Mouse (Mus musculus): ENCODE measurements around the gene Bptf.
"Not testable (repeated sequence)": the region's sequence is repeated elsewhere in the genome, so short reads cannot be mapped to it uniquely, and the experiment has no call there.

The Bptf gene

DNA sequence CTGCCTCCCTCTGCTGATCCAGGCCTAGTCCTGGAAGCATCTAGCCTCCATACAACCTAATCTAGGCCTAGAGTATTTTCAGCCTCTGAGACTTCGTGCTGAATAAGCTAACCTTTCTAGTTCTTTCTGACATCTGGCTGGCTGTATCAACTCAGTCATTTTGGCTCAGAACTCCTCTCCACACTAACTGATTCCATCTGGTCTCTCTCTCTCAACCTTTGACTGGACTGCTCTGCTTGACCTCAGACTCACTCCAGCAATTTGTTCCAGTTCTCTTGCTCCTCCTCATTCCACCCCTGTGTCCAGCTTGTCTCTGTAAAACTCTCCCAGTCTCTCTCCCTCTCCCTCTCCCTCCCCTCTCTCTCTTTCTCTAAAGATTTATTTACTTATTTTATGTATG, 115.0 kb downstream of the Bptf start:
- DNase-seq (ENCODE audit: low spot score): peak; percentile 42

DNA sequence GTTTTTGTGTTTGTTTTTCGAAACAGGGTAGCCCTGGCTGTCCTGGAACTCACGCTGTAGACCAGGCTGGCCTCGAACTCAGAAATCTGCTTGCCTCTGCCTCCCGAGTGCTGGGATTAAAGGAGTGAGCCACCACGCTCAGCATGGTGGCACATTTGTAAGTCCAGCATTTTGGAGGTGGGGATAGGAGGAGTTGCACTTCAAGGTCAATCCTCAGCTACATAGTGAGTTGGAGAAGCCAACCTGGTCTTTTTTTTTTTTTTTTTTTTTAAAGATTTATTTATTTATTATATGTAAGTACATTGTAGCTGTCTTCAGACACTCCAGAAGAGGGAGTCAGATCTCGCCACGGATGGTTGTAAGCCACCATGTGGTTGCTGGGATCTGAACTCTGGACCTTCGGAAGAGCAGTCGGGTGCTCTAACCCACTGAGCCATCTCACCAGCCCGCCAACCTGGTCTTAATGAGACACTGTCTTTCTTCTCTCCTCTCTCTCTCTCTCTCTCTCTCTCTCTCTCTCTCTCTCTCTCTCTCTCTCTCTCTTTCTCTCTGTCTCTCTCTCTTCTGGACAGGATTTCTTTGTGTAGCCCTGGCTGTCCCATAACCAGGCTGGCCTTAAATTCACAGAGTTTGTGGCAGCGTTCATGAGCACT, 116.3 kb downstream of the Bptf start:
- not testable (repeated sequence) for DNase-seq (ENCODE audit: low spot score)

DNA sequence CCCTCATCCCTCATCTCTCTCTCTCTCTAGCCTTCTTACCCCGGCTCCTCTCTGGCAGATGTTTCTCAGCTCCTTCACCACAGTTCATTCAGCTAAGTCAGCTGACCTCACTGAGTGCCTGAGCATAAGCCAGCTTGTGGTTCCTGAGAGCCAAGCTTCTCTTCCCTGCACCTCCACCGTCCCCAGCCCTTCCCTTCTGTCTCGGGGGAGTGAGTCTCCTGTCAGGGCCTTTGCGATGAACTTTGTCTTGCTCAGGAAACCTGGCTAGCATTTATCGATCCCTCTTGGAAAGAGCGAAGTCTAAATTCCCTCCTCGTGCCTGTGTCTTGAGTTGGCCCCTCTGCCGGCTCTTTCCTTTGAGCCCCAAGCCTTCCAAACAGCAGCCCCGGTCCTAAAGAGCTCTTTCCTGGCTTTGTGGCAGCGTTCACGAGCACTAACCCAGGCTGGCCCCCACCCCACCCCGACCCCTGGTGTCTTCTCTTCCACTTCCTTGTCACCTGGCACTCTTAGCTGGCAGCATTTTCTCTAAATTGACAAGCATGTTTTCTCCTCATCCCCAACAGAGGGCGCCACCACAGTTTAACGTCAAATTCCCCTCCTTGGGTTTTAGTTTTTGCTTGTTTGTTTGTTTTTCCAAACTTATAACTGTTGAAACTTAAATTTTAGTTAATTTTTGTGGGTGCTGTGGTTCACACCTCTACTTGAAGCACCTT, 117.2 kb downstream of the Bptf start:
- peak; percentile 44 for DNase-seq (ENCODE audit: low spot score)

DNA sequence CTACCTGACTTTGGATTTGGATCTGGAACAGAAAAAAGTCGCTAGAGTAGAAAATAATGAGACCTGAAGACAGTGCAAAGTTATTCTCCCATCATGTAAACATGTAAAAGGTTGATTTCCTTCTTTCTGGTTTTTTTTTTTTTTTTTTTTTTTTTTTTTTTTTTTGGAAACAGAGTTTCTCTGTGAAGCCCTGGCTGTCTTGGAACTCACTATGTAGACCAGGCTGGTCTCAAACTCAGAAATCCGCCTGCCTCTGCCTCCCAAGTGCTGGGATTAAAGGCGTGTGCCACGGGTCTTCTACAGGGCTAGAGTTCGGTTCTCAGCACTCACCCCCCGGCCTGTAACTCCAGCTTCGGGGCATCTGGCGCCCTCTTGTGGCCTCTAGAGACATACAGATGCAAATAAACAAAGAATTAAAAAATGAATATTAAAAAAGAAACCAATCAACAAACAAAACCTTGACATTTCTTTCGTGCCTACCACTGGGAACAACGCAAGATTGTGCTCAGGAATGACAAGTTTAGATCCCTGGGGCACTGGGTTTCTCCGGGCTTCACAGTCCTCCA, 117.8 kb downstream of the Bptf start:
- DNase-seq (ENCODE audit: low spot score): no peak

DNA sequence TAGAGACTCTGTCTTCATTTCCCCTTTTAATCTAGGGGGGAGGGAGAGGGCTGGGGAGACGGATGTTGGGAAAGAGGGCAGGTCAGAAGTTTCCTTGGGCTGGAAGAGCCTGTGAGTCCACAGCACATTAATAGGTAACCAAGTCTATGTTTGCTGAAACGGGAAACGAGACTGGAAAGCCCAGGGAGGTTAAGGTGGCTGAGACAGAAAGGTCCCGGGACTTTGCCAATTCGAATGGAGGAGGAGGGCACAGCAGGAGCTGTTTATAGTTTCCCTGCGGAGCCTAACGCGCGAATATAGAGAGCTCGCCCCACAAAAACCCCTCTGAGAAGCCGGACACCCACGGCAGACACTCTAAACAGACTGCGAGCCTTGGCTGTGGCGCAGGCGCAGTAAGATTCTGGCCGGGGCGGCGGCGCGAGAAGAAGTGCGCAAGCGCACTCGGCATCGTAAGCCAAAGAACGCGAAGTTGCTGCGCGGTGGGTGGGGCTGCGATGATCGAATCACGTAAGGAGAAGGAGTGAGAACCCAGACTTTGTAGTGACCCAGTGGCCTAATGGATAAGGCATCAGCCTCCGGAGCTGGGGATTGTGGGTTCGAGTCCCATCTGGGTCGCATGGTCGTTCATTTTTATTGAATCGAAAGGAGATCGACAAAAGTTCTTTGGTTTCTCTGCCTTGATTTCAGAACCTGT, 119.5 kb downstream of the Bptf start:
- peak; percentile 99 for DNase-seq (ENCODE audit: low spot score)

DNA sequence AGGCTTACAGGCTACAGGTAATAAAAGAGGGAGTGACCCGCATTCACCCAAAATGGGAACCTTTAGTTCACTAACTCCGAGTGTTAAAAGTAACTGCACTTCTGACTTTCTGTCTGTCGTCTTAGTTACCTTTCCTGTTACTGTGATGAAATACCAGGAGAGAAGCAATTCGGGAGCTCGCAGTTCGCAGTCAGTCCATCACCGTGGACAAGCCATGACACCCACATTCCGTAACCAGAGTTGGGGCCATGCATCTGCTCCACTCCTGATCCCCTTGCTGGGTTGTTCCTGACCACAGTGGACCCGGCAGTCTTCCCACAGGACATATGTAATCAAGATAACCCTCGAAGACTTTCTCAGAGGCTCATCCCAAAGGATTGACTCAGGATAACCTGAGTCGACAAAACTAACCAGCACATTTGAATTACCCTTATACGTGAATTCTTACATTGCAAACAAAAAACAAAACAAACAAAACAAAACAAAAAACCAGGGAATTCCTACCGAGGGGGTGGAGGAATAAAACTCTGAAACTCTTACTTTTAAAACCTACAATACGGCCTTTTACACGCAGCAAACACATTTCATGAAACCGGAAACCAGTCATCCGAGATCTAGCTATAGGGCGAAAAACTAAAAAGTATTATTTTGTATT, 120.1 kb downstream of the Bptf start:
- peak; percentile 28 for DNase-seq (ENCODE audit: low spot score)

DNA sequence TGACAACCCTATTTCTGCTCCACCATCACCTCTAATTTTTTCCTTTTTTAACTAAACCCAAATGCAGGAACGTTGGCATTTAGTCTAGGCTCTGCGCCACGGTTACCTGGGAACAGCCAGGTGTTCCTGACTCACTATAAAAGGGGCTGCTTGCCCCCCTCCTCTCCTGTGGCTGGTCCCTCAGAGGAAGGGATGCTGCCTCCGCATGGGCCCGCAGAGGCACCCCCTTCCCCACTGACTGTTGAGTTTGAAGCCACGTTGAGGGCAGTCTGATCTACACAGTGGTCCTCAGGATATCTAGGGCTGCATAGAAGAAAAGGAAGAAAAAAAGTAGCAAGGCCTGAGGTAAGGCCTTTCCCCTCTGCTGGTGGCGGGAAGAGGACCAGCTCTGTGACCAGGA, 120.8 kb downstream of the Bptf start:
- no peak for DNase-seq (ENCODE audit: low spot score)

DNA sequence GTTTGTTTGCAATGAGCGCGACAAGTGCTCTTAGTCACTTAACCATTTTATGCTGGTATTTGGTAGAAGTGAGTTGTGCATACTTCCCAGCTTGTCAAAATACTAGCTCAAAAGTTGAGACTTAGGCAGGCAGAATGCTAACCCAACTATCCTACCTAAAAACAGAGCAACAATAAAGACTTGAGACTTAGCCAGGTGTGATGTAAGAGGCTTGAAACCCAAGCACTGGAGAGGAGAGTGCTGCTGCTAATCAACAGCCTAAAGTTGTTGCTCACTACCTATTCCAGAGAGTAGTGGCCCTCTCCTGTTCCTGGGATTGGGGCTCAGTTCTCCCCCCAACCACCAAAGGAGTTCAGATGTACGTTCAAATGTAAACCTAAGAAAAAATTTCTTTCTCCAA, 121.5 kb downstream of the Bptf start:
- no peak for DNase-seq (ENCODE audit: low spot score)

DNA sequence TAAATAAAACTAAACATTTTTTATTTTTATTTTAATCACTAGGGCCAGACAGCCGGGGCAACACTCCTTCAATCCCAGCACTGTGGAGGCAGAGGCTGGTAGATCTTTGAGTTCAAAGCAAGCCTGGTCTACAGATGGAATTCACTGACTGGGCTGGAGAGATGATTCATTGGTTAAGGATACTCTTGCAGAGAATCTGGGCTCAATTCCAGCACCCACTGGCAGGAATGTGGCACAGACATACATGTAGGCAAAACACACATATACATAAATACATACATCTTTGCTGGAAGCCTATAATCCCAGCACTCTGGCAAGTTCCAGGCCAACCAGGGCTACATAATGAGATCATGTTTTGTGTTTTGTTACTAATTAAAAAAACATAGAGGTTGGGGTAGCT, 126.4 kb downstream of the Bptf start:
- DNase-seq (ENCODE audit: low spot score): no peak

DNA sequence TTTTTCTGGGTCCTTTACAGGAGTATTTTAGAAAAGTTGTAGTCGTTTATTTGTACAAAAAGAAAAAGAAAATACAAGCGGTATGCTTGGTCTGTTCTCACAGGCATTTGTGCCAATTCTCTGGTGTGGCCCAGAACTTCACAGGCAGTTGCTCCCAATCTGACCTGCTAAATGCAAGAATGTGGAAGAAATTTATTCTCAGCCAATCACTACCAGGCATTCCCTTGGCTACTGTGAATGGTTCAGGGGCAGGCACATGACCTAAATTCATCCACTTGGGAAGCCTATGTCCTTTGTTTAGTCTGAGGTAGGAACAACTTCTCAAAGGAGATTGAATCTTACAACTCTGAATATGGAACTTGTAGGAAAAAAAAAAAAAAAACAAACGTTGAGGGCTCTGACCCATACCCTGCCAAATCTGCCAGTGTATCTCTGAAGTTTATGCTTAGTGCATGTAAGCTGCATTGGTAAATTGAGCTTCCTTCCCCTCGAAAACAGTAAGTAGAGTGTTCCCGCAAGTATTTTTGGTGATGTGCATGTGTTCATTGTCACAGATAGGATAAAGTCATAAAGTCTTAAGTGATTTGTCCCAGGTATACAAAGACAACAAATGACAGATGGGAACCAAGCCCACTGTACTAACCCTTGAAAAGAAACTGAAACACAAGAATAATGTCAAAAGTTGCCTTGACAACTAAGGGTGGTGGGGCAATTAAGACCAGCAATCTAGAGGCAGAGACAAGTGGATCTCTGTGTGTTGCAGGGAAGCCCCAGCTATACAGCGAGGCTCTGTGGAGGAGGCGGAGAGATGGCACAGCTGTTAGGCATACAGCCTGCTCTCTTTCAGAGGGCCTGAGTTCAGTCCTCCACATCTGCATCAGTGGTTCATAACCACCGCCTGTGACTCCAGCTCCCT, 129.9 kb downstream of the Bptf start:
- peak; percentile 80 for DNase-seq (ENCODE audit: low spot score)

DNA sequence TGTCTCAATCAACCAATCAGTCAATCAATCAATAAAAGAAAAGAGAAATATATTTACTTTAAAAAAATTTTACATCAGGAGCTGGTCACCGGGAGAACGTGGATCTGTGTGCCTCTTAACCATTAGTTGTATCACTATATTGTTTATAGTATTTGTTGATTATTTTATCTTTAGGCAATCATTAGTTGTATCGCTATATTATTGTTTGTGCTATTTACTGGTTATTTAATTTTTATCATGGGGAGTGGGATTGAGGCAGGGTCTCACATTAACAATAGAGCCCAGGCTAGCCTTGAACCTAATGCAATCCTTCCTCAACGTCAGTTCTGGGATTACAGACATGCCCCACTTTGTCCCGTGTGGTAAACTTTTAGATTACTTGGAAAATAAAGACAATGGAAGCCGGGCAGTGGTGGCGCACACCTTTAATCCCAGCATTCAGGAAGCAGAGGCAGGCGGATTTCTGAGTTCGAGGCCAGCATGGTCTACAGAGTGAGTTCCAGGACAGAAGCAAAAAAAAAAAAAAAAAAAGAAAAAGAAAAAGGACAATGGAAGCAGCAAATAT, 131.9 kb downstream of the Bptf start:
- DNase-seq (ENCODE audit: low spot score): no peak

DNA sequence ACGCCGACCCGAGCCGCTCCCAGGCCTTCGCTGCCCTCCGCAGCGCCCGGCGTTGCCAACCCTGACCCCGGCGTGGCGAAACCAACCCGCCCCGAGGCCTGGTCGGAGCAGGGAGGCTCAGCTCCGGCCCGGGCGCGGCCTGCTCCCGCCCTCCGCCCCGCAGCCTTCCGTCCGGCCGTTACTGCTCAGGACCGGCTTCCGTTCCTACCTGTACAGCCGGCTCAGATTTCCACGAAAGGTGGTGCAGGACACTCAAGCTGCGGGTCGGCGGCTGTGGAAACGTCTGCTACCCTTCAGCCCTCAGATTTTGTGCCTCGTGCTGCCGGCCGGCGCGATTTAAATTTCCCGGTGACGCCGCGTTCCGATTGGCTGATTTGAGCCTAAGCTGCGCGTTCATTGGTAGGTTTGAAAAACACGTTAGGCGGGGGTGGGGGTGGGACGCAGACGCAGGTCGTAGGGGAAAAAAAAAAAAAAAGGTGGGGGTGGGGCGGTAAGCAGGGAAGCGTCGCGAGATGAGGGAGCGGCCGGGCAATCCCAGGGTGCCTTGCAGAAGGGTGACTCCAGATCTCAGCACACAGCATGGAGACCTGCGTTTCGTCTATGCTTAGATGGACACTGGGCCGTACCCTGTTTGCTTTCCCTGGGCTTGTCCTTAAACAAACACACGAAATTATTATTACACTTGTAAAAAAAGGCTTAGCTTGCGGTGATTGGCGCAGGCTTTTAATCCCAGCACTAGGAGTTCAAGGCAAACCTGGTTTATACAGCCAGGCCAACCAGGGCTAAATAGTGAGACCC, 132.6 kb downstream of the Bptf start, which contains the start of gene Kpna2:
Gene Kpna2 (minus strand): TSS at position 391 of the 798 bp plus-strand sequence.
- DNase-seq (ENCODE audit: low spot score): peak; percentile 95

DNA sequence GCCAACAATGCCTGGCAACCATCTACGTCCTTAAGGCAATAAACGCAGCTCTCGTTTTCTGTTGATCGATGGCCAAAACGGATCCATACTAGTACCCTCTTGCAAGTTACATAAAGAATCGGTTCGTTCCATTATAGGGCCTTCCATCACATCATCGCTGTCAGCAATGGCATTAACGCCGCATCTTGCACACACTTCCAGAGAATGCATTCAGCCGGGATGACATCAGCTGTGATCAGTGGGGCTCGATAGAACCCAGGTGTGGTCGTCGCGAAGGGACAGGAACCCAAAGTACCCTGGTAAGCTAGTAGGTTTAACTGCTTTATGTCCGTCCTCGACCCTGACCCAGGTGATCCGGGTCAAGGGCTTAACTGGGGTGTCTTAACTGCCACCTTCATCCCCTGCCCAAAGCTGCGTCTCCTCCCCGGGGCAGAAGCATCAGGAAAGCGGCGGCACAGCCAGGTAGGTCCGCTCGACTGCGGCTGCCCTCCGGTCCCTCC, 133.2 kb downstream of the Bptf start:
- peak; percentile 66 for DNase-seq (ENCODE audit: low spot score)

DNA sequence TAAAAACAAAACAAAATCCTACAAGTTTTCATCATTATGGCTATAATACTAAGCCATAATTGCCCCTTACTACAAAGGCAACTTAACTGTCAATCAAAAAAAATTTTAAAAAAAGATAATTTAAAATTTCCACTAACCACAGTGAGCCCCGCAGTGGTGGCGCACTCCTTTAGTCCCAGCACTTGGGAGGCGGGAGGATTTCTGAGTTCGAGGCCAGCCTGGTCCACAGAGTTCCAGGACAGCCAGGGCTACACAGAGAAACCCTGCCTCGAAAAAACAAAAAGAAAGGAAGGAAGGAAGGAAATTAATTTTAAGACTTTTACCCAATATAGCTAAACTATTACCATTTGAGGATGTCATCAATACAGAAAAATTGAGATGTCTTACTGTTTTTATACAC, 134.0 kb downstream of the Bptf start:
- DNase-seq (ENCODE audit: low spot score): no peak

DNA sequence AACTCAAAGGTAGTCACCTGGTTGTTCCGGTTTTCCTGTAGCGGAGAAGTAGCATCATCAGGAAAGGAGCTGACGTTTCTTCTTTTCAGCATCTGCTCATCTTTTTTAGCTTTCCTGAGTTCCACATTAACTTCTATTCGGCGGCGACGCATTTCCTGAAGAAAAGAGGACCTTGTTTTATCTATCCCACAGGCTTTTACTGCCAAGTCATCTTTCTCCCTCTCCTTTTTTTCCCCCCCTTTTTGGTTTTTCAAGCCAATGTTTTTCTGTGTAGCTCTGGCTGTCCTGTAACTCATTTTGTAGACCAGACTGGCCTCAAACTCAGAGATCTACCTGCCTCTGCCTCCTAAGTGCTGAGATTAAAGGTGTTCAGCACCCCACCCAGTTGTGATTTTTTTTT, 135.4 kb downstream of the Bptf start:
- DNase-seq (ENCODE audit: low spot score): not testable (repeated sequence)

DNA sequence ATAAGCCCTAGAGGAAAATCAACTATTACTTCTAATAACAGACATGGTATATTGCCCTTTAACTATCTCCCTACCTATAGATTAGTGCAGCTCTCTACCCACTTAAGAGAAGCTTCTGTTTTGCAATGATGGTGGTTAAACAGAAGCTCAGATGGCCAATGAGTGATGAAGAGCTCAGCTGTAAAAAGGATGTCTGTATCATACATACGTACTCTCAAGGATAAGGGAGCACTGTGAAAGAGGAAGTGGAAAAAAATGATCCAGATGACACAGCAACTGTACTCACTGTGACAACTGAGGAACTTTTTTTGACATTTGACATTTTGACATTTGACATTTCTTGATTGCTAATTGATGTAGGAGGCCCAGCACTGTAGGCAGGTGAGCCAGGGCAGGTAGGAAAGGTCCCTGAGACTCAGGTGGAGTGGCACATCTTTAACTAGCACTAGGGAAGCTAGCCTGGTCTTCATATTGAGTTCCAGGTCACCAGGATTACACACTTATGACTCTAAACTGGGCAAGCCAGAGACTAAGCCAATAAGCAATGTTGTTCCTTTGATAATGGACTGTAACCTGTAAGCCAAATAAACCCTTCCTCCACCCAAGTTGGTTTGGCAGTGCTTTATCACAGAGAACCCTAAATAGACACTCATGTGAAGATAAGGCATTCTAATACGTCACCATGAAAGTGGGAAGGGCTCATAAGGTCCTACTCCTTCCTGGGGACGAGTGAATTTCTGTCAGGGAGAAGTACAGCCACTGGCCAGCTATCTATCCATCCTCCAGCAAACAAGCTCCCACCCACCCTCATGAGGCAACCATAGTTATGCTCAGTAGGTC, 137.5 kb downstream of the Bptf start:
- no peak for DNase-seq (ENCODE audit: low spot score)

DNA sequence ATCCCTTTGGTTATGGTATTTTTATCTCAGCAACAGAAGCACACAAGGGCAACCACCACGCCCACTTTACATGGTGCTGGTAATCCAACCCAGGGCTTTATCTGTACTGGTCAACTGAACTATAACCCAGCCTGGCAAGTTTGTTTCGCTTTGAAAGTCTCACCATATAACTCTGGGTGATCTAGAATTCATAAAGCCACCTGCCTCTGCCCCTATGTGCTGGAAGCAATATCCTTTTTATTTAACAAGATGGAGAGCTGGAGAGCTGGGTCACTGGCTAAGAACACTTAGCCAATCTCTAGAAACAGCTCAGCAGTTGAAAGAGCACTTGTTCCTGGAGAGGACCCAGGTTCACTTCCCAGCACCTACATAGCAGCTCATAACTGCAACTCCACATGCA, 144.5 kb downstream of the Bptf start:
- DNase-seq (ENCODE audit: low spot score): no peak

DNA sequence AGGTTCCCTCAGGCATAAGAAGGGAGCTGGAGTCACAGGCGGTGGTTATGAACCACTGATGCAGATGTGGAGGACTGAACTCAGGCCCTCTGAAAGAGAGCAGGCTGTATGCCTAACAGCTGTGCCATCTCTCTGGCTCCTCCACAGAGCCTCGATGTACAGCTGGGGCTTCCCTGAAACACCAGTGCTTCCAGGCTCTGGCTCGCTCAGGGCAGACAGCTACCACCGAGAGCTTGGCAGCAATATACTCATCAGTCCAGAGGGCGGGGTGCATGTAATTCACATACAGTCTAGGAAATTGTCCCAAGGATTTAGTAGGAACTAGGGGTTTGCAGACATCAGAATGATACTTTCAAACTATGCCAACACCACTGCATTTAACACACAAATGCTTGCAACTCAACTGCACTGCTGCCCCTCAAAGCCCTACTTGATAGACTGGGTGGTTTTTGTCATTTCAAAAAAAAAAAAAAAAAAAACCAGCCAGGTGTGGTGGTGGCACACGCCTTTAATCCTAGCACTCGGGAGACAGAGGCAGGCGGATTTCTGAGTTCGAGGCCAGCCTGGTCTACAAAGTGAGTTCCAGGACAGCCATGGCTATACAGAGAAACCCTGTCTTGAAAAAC, 145.8 kb downstream of the Bptf start:
- not testable (repeated sequence) for DNase-seq (ENCODE audit: low spot score)
